Mouse (Mus musculus): ENCODE data around the gene Krt14. TPM values are rescaled to one million over a fixed set of nuclear protein-coding genes. Genes with fewer than 3 reads are reported as not detected.

Krt14 gene
- polyA plus RNA-seq, 1 experiment, result 1.3 TPM

GRCm38 (mm10) chr11:100198666-100199065 lies 8.7 kb downstream of the Krt14 start:
- H3K4me3 ChIP-seq (ENCODE audit: low read depth, low read length), result no peak overlapping the region
- H3K4me1 ChIP-seq (ENCODE audit: control insufficient read depth, insufficient read depth, low read length), result peaks cover 16% of the 10 kb centered on the region
- no peaks in the 10 kb centered on the region for H3K36me3 ChIP-seq (ENCODE audit: control insufficient read depth, insufficient read depth, low read length, poor library complexity, severe bottlenecking)
- no peaks in the 10 kb centered on the region for H3K9me3 ChIP-seq (replicated peaks; ENCODE audit: control insufficient read depth, insufficient read depth, low read length, poor library complexity, severe bottlenecking)
- peak overlapping the region; percentile 44 for H3K27ac ChIP-seq (ENCODE audit: insufficient read depth, low read length)
- H3K9ac ChIP-seq (ENCODE audit: low read depth, poor library complexity, severe bottlenecking), result no peak overlapping the region
- TF ChIP-seq CTCF (IDR thresholded peaks at IDR 0.05; ENCODE audit: low read depth, low read length) (no peak), EP300 (IDR thresholded peaks at IDR 0.05; ENCODE audit: insufficient read depth, low read depth, low read length) (peak; percentile 82)
- no peaks in the 10 kb centered on the region for H3K27me3 ChIP-seq (ENCODE audit: control insufficient read depth, insufficient read depth, low read length, poor library complexity, severe bottlenecking)

- Histone ChIP-seq H3K36me3 (ENCODE audit: control insufficient read depth, insufficient read depth, low read length, poor library complexity, severe bottlenecking) (no peaks in the 10 kb centered on the region), H3K4me3 (ENCODE audit: low read depth, low read length) (no peak within 1 kb of the TSS), H3K27ac (ENCODE audit: insufficient read depth, low read length) (no peak within 1 kb of the TSS), H3K27me3 (ENCODE audit: control insufficient read depth, insufficient read depth, low read length, poor library complexity, severe bottlenecking) (no peaks in the 10 kb centered on the region), H3K9ac (ENCODE audit: low read depth, poor library complexity, severe bottlenecking) (no peak within 1 kb of the TSS), H3K9me3 (replicated peaks; ENCODE audit: control insufficient read depth, insufficient read depth, low read length, poor library complexity, severe bottlenecking) (no peaks in the 10 kb centered on the region), H3K4me1 (ENCODE audit: control insufficient read depth, insufficient read depth, low read length) (peaks cover 10% of the 10 kb centered on the region)
- no peak for TF ChIP-seq POLR2A (IDR thresholded peaks at IDR 0.05; ENCODE audit: insufficient read depth, low read length)
- no peak for TF ChIP-seq EP300 (IDR thresholded peaks at IDR 0.05; ENCODE audit: insufficient read depth, low read depth, low read length)
- TF ChIP-seq CTCF (IDR thresholded peaks at IDR 0.05; ENCODE audit: low read depth, low read length), result no peak
Observed at GRCm38 (mm10) chr11:100192992-100193391, 14.4 kb downstream of the Krt14 start, which contains the start of gene Krt9. Gene Krt9 (minus strand): TSS chr11:100193246.

- no peak overlapping the region for H3K4me3 ChIP-seq (ENCODE audit: low read depth, low read length)
- no peak overlapping the region for H3K27ac ChIP-seq (ENCODE audit: insufficient read depth, low read length)
- peaks cover 2% of the 10 kb centered on the region for H3K4me1 ChIP-seq (ENCODE audit: control insufficient read depth, insufficient read depth, low read length)
- no peaks in the 10 kb centered on the region for H3K9me3 ChIP-seq (replicated peaks; ENCODE audit: control insufficient read depth, insufficient read depth, low read length, poor library complexity, severe bottlenecking)
- H3K36me3 ChIP-seq (ENCODE audit: control insufficient read depth, insufficient read depth, low read length, poor library complexity, severe bottlenecking), result no peaks in the 10 kb centered on the region
- no peak for TF ChIP-seq EP300 (IDR thresholded peaks at IDR 0.05; ENCODE audit: insufficient read depth, low read depth, low read length)
- TF ChIP-seq CTCF (IDR thresholded peaks at IDR 0.05; ENCODE audit: low read depth, low read length), result no peak
- TF ChIP-seq POLR2A (IDR thresholded peaks at IDR 0.05; ENCODE audit: insufficient read depth, low read length), result no peak
- no peak overlapping the region for H3K9ac ChIP-seq (ENCODE audit: low read depth, poor library complexity, severe bottlenecking)
- no peaks in the 10 kb centered on the region for H3K27me3 ChIP-seq (ENCODE audit: control insufficient read depth, insufficient read depth, low read length, poor library complexity, severe bottlenecking)
Observed at GRCm38 (mm10) chr11:100191820-100192219, 15.5 kb downstream of the Krt14 start.

- H3K27ac ChIP-seq (ENCODE audit: insufficient read depth, low read length), result no peak overlapping the region
Observed at GRCm38 (mm10) chr11:100186736-100187135, 20.6 kb downstream of the Krt14 start.

DNA sequence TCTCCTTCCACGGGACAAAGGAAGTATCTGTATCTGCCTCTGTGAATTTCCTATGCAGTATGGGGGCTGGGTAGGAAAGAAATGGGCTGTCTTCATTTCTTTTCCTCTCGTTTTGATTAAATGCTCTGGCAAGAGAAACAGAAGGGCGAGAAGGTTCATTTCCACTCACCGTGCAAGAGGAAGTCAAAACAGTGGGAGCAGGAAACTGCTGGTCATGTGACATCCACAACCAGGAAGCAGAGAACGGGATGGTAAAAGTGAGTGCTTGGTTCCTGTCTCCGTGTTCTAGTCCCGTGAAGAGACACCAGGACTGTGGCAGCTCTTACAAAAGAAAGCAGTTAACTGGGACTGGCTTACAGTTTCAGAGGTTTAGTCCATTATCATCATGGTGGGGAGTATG lies 25.6 kb downstream of the Krt14 start:
- H3K27me3 ChIP-seq (ENCODE audit: control insufficient read depth, insufficient read depth, low read length, poor library complexity, severe bottlenecking), result no peaks in the 10 kb centered on the region
- no peaks in the 10 kb centered on the region for H3K9me3 ChIP-seq (replicated peaks; ENCODE audit: control insufficient read depth, insufficient read depth, low read length, poor library complexity, severe bottlenecking)
- TF ChIP-seq POLR2A (IDR thresholded peaks at IDR 0.05; ENCODE audit: insufficient read depth, low read length) (no peak), EP300 (IDR thresholded peaks at IDR 0.05; ENCODE audit: insufficient read depth, low read depth, low read length) (no peak), CTCF (IDR thresholded peaks at IDR 0.05; ENCODE audit: low read depth, low read length) (no peak)

More at GRCm38 (mm10) chr11:100186736-100187135, 20.6 kb downstream of the Krt14 start:
- Histone ChIP-seq H3K36me3 (ENCODE audit: control insufficient read depth, insufficient read depth, low read length, poor library complexity, severe bottlenecking) (no peaks in the 10 kb centered on the region), H3K9me3 (replicated peaks; ENCODE audit: control insufficient read depth, insufficient read depth, low read length, poor library complexity, severe bottlenecking) (no peaks in the 10 kb centered on the region), H3K27me3 (ENCODE audit: control insufficient read depth, insufficient read depth, low read length, poor library complexity, severe bottlenecking) (no peaks in the 10 kb centered on the region), H3K4me1 (ENCODE audit: control insufficient read depth, insufficient read depth, low read length) (no peaks in the 10 kb centered on the region), H3K9ac (ENCODE audit: low read depth, poor library complexity, severe bottlenecking) (no peak overlapping the region), H3K4me3 (ENCODE audit: low read depth, low read length) (no peak overlapping the region)
- TF ChIP-seq CTCF (IDR thresholded peaks at IDR 0.05; ENCODE audit: low read depth, low read length) (no peak), POLR2A (IDR thresholded peaks at IDR 0.05; ENCODE audit: insufficient read depth, low read length) (no peak), EP300 (IDR thresholded peaks at IDR 0.05; ENCODE audit: insufficient read depth, low read depth, low read length) (no peak)

DNA sequence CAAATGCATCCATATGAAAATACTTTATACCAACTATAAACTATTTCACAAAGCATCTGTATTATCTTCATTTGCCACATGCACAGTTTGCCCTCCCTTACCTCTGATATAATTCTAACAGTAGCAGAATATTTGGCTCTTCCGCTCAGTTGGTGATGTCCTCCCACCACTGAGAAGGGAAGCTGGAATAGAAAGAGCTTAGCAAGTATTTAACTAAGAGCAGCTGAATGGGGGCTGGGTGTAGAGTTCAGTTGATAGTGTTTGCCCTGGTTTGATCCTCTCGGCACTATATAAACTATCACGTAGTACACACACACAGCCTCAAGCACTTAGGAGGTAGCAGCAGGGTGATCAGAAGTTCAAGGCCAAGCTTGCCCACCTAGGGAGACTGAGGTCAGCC lies 28.1 kb downstream of the Krt14 start:
- no peak for TF ChIP-seq CTCF (IDR thresholded peaks at IDR 0.05; ENCODE audit: low read depth, low read length)
- TF ChIP-seq EP300 (IDR thresholded peaks at IDR 0.05; ENCODE audit: insufficient read depth, low read depth, low read length), result no peak
- TF ChIP-seq POLR2A (IDR thresholded peaks at IDR 0.05; ENCODE audit: insufficient read depth, low read length), result no peak
- no peak overlapping the region for H3K27ac ChIP-seq (ENCODE audit: insufficient read depth, low read length)
- no peak overlapping the region for H3K9ac ChIP-seq (ENCODE audit: low read depth, poor library complexity, severe bottlenecking)
- H3K4me3 ChIP-seq (ENCODE audit: low read depth, low read length), result no peak overlapping the region
- no peaks in the 10 kb centered on the region for H3K4me1 ChIP-seq (ENCODE audit: control insufficient read depth, insufficient read depth, low read length)
- H3K27me3 ChIP-seq (ENCODE audit: control insufficient read depth, insufficient read depth, low read length, poor library complexity, severe bottlenecking), result no peaks in the 10 kb centered on the region
- no peaks in the 10 kb centered on the region for H3K9me3 ChIP-seq (replicated peaks; ENCODE audit: control insufficient read depth, insufficient read depth, low read length, poor library complexity, severe bottlenecking)
- H3K36me3 ChIP-seq (ENCODE audit: control insufficient read depth, insufficient read depth, low read length, poor library complexity, severe bottlenecking), result no peaks in the 10 kb centered on the region

More for the DNA sequence above, 25.6 kb downstream of the Krt14 start:
- Histone ChIP-seq H3K27ac (ENCODE audit: insufficient read depth, low read length) (no peak overlapping the region), H3K36me3 (ENCODE audit: control insufficient read depth, insufficient read depth, low read length, poor library complexity, severe bottlenecking) (no peaks in the 10 kb centered on the region), H3K9ac (ENCODE audit: low read depth, poor library complexity, severe bottlenecking) (no peak overlapping the region), H3K4me3 (ENCODE audit: low read depth, low read length) (no peak overlapping the region), H3K4me1 (ENCODE audit: control insufficient read depth, insufficient read depth, low read length) (no peaks in the 10 kb centered on the region)
